Mouse (Mus musculus) thymus, adult 2 months (tissue): ENCODE results near the gene Ptcd2.

Source experiments
- CTCF ChIP-seq: fragments of 200-500 bp; IDR thresholded peaks from 2 replicates; pipeline ENCODE4 v1.5.1; 2012; ENCODE audit warnings: mild to moderate bottlenecking, control low read depth, low read length, moderate library complexity, borderline replicate concordance; ENCODE audit not compliant: control insufficient read depth, poor library complexity, insufficient read depth; ENCODE audit errors: extremely low read depth
- POLR2A ChIP-seq: fragments of 200-500 bp; IDR thresholded peaks from 2 replicates; pipeline ENCODE4 v1.6.1; 2012; ENCODE audit warnings: mild to moderate bottlenecking, low read length, control low read depth, moderate library complexity; ENCODE audit not compliant: control insufficient read depth, poor library complexity, insufficient read depth; ENCODE audit errors: extremely low read depth

DNA sequence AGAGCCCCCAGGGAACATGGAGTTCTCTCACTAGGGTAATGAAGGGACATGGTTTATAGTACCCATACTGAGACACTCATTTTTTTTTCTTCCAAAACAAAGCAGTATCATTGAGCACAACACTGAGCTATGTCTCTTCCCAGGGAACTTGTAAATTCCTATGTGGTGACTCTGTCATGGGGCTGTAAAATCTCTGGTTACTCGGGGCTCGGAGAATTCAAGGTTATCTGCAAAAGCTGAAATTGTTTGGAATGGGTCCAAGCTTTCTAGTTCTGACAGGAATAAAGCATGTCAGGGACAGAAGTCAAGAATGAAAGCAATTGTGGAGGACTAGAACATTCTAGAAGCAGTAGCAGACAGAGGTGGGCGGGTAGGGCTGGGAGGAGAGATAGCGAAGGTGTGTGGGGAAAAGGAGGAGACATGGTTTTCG lies 36.6 kb downstream of the Ptcd2 start:
- TF ChIP-seq POLR2A (no peak), CTCF (no peak)
